Mouse (Mus musculus) layer of hippocampus, postnatal 14 days (tissue): ENCODE results near the gene Stat2. TPM values are rescaled to one million over a fixed set of nuclear protein-coding genes. Genes with fewer than 3 reads are reported as not detected.
A peak's percentile ranks its signal among the peaks of the same experiment; 100 is the strongest.

Source experiments
- DNase-seq, 2 experiments: peaks; one replicate each; pipeline ENCODE4 v3.0.0; 2021 to 2022; ENCODE audit warnings: low spot score in 2 of 2, mixed read lengths in 1 of 2
- long read RNA-seq, 2 experiments: library from polyadenylated mRNA; stranded (forward); transcript quantifications; one replicate each; pipeline ENCODE4 v2.0.0; 2021
- total RNA-seq, 2 experiments: library from RNA; stranded (reverse); gene quantifications; 2 replicates each; pipeline ENCODE4 v1.2.3; 2021

Stat2 gene
- 10 to 100 TPM; 29.2 to 30.3 TPM for total RNA-seq
- long read RNA-seq, experiment 1, partial matches to known transcripts, result 2 of 3 reads
- long read RNA-seq, experiment 1, other reads (novel, unspliced or antisense), result 1 of 3 reads
- long read RNA-seq, experiment 2, partial matches to known transcripts, result 7 of 8 reads
- long read RNA-seq, experiment 2, other reads (novel, unspliced or antisense), result 1 of 8 reads

DNA sequence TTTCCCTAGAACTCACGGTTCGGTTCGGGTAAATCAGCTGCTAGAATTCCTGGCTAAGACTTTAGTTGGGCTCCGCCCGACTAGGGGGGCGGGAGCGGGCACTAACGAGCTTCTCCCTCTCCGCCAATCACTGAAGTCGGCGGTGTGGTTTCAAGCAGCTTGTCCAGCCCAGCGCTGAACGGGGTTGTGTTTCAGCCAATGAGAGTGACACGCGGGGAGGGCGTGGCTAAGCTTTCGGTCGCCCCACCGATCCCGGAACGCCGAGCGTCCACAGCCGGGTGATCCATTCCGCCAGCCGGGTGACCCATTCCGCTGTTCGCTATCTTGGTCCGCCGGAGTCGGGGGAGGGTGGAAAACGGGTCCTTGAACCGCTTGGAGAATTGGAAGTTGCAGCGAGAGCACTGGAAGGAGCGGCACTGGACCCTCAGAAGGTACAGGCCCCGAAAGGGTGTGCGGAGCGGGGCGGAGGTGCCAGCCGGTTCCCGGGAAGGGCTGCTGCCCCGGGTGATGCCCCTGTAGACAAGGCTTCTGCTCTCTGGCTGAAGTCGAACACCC, at the start of gene Stat2:
TSS of gene Stat2 (plus strand) at position 273 of the 555 bp plus-strand sequence.
- DNase-seq, result peak; percentile 94 to 98

DNA sequence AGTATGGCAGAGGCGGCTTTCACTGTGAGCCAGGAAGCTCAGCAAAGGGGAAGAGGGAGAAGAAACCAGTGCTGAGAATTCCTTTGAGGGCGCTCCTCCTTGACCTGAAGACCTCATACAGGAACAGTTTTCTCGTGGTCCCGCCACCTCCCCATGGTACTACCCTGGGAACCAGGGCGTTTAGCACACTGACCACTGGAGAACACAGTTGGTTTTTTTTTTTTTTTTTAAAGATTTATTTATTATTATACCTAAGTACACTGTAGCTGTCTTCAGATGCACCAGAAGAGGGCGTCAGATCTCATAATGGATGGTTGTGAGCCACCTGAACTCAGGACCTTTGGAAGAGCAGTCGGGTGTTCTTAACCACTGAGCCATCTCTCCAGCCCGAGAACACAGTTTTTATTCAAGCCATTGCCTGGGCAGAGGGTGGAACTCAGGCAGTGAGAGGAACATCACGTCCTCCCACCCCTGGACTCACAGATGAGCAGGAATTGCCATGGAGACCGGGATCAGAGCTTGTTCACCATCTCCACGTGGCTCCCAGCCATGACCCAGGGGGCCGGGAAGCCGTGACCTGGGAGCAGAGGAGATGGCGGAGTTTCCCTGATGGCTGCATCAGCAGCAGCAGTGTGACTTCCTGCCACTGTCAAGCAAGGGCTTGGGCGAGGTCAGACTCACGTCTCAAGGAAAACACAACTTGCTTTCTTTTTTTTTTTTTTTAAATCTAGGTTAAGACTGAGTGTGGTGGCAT, 48.6 kb upstream of the Stat2 start:
- no peak for DNase-seq

DNA sequence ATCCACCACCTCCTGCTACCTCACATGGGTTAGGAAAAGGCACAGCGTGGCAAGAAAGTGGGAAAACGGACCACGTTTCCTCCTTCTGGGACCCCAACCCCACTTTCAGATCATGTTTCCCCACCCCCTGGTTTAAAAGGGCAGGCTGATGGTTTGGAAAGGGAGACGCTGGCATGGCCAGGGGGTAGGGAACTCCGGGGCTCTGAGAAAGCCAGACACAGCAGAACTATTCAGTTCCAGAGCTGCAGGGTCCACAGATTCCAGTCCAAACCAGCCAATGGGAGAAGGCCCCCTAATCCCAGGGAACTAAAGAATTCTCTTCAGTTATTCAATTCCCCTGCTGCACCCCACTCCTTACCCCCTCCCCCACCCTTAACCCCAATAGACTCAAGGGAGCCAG, 45.3 kb upstream of the Stat2 start:
- DNase-seq, result no peak

DNA sequence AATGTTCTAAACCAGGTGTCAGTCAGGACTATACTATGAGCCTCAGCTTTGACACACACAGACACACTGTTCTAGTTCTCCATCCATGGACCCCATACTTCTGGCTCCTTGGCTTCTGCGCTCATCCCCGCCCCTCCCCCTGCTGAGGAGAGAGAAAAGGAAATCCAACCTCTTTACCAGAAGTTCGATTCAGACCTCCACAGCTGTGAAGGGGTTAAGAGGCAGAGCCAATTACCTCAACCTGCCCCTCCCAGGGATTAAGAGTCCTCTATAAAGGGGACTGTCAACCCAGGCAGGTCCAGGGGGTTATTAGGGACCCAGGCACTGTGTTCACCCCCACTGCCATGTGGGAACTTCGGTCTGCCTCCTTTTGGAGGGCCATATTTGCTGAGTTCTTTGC, 44.8 kb upstream of the Stat2 start, which contains the start of gene Mip:
TSS of gene Mip (plus strand) at position 301 of the 400 bp plus-strand sequence.
- DNase-seq, result no peak

DNA sequence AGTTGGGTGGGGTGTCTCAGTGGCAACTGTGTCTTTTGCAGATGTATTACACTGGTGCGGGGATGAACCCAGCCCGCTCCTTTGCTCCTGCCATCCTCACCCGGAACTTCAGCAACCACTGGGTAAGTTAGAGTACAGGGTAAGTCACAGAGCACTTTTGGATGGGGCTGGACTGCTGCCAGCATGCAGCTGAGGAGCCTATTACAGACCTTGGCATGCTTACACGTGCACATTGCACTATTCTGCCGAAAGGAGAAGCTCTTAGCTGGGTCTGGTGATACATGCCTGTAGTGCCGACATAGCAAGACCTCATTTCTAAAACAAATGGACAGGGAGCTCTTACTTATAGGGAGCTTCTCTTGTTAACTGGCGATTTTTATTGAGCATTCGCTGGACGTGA, 42.8 kb upstream of the Stat2 start:
- no peak for DNase-seq

DNA sequence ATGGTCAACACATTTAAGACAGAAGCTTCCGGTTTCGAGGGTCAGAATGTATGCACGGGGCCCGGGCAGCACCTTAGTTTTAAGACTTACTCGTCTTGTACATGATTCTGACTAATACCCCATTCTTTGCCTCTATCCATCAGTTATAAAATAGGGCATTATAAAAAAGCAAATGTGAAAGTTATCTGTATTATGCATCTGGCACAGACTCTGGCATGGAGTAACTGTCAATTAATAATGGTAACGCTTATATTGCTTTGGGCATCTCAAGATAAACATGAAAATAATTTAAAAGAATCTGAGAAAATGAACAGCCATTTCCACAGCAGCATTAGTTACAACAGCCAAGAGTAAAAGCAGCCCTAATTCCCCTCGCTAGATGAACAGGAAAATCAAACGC, 42.4 kb upstream of the Stat2 start:
- DNase-seq, result no peak

DNA sequence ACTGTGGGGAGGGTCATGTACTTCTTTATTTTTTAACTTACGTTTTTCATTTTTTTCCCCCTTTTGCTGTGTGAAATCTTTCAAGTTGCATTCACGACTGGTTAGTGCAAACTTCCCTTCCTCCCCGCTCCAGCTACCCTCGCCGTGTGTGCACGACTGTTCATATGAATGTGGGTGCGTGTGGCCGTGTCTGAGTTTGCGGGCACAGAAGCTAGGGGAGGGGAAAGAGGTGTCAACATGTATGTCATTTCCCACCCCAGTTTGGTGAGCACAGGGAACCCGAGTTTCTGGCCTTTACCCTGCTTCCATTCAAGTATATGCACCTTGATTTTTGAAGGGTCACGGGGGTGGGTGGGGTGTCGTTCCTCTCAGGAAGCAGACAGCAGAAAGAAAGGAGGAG, 39.8 kb upstream of the Stat2 start:
- no peak for DNase-seq

DNA sequence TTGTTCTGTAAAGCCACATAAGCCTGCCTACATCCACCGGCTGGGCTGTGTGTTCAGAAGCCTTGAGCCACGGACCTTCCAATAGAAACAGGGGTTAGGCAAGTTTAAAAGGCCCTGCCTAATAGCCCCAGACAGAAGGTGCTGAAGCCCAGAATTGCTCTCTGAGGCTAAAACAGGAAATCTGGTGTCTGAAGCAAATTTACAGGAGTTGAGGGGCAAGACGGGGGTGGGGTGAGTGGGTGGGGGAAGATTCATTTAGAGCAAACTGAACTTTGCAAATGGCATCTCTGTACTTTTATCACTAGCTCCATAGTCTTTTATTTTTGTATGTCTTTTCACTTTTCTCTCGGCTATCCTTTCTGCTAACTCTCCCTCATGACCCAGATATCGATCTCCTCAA, 39.2 kb upstream of the Stat2 start:
- DNase-seq, result no peak

DNA sequence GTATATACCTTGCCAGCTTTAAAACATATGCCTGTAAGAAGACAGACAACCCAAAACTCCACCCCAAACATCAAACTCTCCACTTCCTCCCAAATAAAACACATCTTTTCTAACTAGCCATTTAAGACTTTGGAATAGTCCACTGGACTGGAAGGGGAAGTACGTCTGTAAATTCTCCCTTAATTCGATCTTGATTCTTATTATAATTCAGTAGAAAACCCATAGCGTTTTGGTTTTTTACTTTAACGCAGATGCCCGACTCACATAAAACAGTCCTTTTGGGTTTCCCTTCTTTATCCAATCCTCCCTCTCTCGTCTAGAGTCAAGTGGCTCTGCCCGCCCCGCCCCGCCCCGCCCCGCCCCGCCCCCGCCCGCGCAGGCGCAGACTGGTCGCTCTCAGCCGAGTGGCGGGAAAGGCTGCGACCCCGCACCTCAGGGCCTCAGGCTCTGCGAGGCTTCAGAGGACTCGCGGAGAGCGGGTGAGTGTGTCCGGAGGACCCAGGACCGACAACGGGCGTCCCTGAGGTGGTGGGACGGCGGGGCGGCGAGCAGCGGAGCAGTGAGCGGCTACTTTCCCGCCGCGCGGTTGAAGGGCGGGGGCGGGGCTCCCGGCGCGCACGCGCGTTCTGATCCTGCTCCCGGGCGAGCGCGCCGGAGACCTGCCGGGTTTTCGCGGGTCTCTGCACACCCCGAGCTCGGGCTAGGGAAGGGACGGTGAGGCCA, 38.5 kb upstream of the Stat2 start, which contains the start of gene Timeless:
TSS of gene Timeless (plus strand) at position 369 of the 723 bp plus-strand sequence.
- DNase-seq, result peak; percentile 81 to 92

DNA sequence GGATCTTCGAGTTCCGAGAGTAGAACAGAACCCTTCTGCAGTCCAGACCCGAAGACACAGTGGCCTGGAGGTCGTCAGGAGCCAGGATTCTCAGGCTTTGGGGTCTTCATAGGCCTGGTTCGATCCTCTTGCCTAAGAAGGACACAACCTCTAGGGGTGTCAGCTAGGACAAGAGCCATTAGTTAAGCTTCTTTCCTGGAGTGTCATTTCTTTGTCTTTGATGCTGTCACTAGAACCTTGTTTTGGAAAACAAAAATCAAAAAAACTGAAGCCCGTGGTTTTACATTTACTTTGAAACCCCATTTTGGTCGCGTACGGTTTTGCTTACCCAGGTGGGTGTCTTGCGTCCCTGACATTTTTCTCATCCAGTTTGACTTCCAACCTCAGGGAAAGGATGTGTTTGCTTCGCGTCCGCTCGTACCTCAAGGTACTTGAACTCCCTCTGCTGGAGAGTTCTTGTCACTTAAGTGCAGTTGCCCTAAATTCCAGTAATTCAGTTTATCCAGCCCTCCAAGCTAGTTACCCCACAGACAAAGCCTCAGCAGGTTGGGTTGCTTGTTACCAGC, 37.9 kb upstream of the Stat2 start:
- peak; percentile 46 to 72 for DNase-seq

DNA sequence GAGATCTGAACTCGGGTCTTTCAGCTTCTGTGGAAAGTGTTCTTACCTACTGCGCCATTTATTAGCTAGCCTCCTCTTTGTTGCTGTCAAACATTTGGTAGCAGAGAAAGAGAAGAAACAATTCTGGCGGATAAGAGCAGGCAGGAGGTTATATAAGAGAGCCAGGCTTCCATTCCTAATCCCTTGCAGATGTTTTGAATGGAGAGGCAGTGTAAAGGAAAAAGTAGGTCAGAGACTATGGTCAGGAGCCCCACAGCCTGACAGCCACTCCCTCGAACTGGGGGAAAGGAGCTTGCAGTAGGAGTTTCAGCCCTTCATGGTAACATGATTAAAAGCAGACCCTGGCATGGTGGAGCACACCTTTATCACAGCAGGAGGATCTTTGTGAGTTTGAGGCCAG, 34.0 kb upstream of the Stat2 start:
- DNase-seq, result no peak

DNA sequence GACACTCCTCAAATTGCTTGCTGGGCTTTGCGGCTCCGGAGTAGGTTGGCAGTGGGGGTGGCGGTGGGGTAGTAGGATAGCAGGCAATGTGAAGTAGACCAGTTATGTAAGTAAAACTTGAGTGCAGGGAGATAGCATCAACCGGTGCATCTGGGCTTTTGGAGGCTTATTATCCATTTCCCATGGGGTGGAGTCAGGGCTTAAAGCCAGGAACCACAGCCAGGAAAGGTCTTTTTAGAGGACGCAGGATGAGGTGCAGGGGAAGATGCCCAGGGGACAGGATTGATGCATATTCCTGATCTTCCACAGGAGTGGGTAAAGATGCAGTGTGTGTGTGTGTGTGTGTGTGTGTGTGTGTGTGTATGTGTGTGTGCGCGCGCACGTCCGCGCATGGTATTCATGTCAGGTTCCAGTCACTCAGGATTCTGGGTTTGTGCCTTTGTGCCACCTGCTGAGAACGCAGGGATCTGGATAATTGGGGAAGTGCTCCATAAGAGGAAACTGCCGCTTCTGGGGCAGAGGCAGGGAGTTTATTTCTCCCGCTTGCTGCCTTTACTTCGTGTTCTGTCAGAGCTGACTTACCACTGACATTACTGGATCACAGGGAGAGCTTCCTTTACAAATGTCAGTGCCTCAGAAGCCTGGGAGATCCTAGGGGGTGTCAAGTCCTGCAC, 32.4 kb upstream of the Stat2 start:
- no peak for DNase-seq

DNA sequence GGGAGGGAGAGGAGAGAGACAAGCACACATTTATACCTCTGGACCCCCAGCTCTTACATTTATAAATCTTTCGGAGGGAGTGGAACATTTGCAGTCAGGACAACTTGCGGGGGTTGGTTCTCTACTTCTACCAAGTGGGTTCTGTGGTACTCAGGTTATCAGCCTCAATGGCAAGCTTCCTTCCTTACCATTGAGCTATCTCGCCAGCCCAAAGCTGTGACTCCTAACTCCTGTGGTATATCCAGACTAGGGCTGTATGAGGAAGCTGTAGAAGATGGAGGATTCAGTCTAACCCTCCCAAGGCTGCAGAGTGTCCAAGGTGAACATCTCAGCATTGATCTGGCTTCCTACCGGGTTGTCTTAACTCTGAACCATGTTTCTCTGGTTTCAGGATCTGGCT, 31.2 kb upstream of the Stat2 start:
- DNase-seq, result no peak

DNA sequence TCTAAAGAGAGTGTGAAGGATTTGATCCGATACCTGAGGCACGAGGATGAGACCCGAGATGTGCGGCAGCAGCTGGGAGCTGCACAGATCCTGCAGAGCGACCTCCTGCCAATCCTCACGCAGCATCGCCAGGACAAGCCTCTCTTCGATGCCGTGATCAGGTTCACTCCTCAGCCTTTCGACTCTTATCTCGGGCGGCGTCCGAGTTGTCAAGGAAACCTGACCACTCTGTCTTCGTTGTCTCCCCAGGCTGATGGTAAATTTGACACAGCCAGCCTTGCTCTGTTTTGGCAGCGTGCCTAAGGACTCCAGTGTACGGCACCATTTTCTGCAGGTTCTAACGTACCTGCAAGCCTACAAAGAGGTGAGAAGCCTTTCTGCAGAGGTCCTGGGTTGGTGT, 30.2 kb upstream of the Stat2 start:
- DNase-seq, result no peak

DNA sequence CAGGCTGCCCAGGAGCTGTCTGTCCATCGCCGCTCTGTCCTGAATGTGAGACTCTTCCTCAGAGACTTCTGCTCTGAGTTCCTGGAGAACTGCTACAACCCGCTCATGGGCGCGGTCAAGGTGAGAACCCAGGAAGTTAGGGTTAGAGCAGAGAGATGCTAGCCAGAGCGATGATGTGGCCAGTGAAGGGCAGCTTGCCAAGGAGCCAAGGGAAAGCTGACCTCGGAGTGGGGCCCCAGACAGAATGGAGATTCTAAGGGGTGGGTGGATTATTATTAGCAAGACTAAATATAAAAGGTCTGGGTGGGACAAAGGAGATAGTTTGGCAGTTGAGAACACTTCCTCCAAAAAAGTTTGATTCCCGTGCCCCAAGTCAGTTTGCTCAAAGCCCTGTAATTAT, 27.1 kb upstream of the Stat2 start:
- no peak for DNase-seq

DNA sequence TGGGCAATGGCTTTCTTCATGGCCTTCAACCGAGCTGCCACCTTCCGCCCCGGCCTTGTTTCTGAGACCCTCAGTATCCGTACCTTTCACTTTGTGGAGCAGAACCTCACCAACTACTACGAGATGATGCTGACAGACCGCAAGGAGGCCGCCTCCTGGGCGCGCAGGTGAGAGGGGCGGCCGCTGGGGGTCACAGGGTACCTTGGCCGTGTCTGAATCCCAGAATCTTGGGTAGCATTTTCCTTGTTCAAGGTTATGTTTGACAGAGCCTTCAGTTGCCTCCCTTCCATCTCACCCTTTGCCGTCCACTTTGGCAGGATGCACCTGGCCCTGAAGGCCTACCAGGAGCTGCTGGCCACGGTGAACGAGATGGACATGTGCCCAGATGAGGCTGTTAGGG, 26.2 kb upstream of the Stat2 start:
- no peak for DNase-seq

DNA sequence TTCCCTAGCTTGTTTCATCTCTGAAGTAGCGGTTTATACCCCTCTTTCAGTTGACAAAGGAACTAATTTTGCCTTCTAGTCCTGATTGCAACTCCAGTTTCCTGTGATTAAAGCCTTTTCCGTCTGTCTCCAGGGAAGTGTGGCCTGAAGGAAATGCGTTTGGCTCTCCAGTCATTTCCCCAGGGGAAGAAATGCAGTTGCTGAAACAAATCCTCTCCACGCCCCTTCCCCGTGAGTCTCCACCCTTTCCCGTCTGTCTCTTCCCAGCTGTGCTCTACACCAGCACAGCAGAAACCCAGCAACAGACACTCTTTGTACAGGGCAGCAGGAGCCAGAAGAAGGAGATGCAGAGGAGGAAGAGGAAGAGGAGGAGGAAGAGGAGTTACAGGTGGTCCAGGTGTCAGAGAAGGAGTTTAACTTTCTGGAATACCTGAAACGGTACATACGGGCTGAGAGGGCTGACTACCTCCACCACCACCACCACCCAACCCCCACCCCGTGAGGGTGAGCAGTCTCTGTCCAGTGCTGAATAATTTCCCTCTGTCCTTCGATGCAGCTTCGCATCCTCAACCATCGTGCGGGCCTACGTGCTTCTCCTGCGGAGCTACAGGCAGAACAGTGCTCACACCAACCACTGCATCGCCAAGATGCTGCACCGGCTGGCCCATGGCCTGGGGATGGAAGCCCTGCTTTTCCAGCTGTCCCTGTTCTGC, 23.2 kb upstream of the Stat2 start:
- no peak for DNase-seq

DNA sequence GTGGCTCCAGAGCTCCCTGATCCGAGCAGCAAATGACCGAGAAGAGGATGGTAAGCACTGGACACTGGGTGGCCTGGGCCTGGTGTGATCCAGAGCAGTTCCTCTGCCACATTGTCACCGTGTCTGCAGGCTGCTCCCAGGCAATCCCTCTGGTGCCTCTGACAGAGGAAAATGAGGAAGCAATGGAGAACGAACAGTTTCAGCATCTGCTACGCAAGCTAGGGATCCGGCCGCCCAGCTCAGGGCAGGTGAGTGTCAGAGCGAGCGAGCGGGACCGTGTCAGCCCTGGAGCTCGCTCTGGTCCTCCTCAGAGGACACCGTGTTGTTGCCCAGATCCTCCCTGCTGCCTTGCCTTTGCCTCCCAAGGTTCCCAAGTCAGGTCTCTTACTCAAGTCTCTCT, 19.8 kb upstream of the Stat2 start:
- no peak for DNase-seq

DNA sequence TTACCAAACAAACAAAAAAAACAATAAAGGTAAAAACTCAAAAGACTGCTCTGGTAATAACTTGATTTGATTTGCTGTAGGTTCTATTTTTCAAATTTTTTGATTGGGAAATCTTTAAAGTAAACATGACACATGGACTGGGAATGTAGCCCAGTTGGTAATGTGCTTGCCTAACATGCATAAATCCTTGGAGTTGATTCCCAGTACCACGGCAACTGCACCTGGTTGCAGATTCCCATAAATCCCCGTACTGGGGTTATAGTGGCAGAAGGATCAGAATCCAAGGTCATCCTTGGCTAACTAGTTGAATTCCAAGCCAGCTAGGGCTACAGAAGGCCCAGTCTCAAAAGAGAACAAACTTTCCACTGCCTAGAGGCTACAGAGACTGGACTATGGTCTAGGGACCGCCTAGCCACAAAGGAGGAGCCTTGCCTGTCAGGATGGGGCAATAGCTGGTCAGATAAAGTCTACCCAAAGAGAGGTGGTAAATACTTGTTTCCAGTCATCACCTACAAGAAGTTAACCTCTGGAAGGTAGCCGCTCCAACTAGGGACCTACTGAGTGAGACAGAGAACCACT, 16.6 kb upstream of the Stat2 start, which contains the start of gene Apon:
TSS of gene Apon (plus strand) at position 420 of the 579 bp plus-strand sequence.
- DNase-seq, result no peak

DNA sequence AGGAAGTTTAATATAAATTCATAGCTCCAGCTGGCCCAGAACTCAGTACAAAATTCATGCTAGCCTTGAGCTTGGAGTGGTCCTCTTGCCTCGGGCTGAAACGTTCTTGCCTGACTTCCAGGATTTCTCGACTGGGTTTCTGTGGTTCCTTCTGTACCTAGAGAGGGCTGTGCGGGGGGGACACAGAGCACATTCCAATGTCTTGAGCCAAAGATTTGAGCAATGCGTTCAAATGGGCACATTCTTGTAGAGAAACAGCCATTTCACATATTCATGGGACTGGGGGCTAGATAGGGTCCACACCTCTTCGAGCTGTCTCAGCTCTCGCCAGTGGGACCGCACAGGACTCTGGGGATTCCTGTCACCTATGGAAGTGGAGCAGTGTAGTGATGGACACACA, 14.4 kb upstream of the Stat2 start:
- DNase-seq, result no peak
